Mouse (Mus musculus): ENCODE measurements around the gene Lmntd1.

Lmntd1 gene

GRCm38 (mm10) chr6:145614219-145614618 is at the start of gene Lmntd1:
Gene Lmntd1, minus strand, starts transcription at chr6:145614319.
- DNase-seq (ENCODE audit: low spot score), result no peak

GRCm38 (mm10) chr6:145660943-145661342 is 46.8 kb upstream of the Lmntd1 start:
- DNase-seq (ENCODE audit: low spot score), result no peak

GRCm38 (mm10) chr6:145659116-145659515 is 45.0 kb upstream of the Lmntd1 start:
- DNase-seq (ENCODE audit: low spot score), result no peak

GRCm38 (mm10) chr6:145656740-145657591 is 42.8 kb upstream of the Lmntd1 start:
- no peak for DNase-seq (ENCODE audit: low spot score)

GRCm38 (mm10) chr6:145655678-145656077 is 41.6 kb upstream of the Lmntd1 start:
- DNase-seq (ENCODE audit: low spot score), result no peak

GRCm38 (mm10) chr6:145654062-145654836 is 40.1 kb upstream of the Lmntd1 start:
- DNase-seq (ENCODE audit: low spot score), result no peak

GRCm38 (mm10) chr6:145653626-145654025 is 39.5 kb upstream of the Lmntd1 start:
- DNase-seq (ENCODE audit: low spot score), result no peak

- no peak for DNase-seq (ENCODE audit: low spot score)
Observed at GRCm38 (mm10) chr6:145652986-145653385, 38.9 kb upstream of the Lmntd1 start.

GRCm38 (mm10) chr6:145651976-145652375 is 37.9 kb upstream of the Lmntd1 start:
- DNase-seq (ENCODE audit: low spot score), result no peak

- DNase-seq (ENCODE audit: low spot score), result no peak
Observed at GRCm38 (mm10) chr6:145640971-145641506, 26.9 kb upstream of the Lmntd1 start.

- DNase-seq (ENCODE audit: low spot score), result no peak
Observed at GRCm38 (mm10) chr6:145638248-145638647, 24.1 kb upstream of the Lmntd1 start.

GRCm38 (mm10) chr6:145636682-145637081 is 22.6 kb upstream of the Lmntd1 start:
- no peak for DNase-seq (ENCODE audit: low spot score)

GRCm38 (mm10) chr6:145634454-145634853 is 20.3 kb upstream of the Lmntd1 start:
- no peak for DNase-seq (ENCODE audit: low spot score)

- DNase-seq (ENCODE audit: low spot score), result no peak
Observed at GRCm38 (mm10) chr6:145630269-145630668, 16.1 kb upstream of the Lmntd1 start.

- no peak for DNase-seq (ENCODE audit: low spot score)
Observed at GRCm38 (mm10) chr6:145623141-145623540, 9.0 kb upstream of the Lmntd1 start.

GRCm38 (mm10) chr6:145616402-145617229 is 2.5 kb upstream of the Lmntd1 start:
- DNase-seq (ENCODE audit: low spot score), result no peak

- DNase-seq (ENCODE audit: low spot score), result no peak
Observed at GRCm38 (mm10) chr6:145615666-145616210, 1.6 kb upstream of the Lmntd1 start, which contains the start of gene Tuba3b. Gene Tuba3b, plus strand, starts transcription at chr6:145615757.

- no peak for DNase-seq (ENCODE audit: low spot score)
Observed at GRCm38 (mm10) chr6:145612611-145613010, 1.5 kb downstream of the Lmntd1 start.

- no peak for DNase-seq (ENCODE audit: low spot score)
Observed at GRCm38 (mm10) chr6:145610901-145611300, 3.2 kb downstream of the Lmntd1 start.

- DNase-seq (ENCODE audit: low spot score), result no peak
Observed at GRCm38 (mm10) chr6:145608693-145609092, 5.4 kb downstream of the Lmntd1 start.

- no peak for DNase-seq (ENCODE audit: low spot score)
Observed at GRCm38 (mm10) chr6:145607746-145608145, 6.4 kb downstream of the Lmntd1 start.

GRCm38 (mm10) chr6:145605203-145605602 is 8.9 kb downstream of the Lmntd1 start:
- no peak for DNase-seq (ENCODE audit: low spot score)
